Mouse (Mus musculus) gastrocnemius, adult 2 months (tissue): ENCODE data around the gene Phf23. TPM values are rescaled to one million over a fixed set of nuclear protein-coding genes. Genes with fewer than 3 reads are reported as not detected.
A peak's percentile ranks its signal among the peaks of the same experiment; 100 is the strongest.

Experiments
- DNase-seq: peaks from one replicate; pipeline ENCODE4 v3.0.0; 2022
- H3K27ac ChIP-seq: fragments of 200-600 bp; 2 replicates; pipeline ENCODE4 v1.8.1; 2022; ENCODE audit warnings: mild to moderate bottlenecking
- H3K4me3 ChIP-seq: fragments of 200-600 bp; 2 replicates; pipeline ENCODE4 v1.8.1; 2022; ENCODE audit warnings: mild to moderate bottlenecking, moderate library complexity
- CTCF ChIP-seq: fragments of 200-600 bp; IDR thresholded peaks from 2 replicates; pipeline ENCODE4 v1.8.1; 2022; ENCODE audit warnings: antibody characterized with exemption, mild to moderate bottlenecking, moderate library complexity
- intact Hi-C: fragments of 180-260 bp; cut with DNase I; formaldehyde crosslinking; loops from one replicate; pipeline ENCODE4 v1.15.1; 2025
- total RNA-seq, 2 experiments: library from RNA; stranded (reverse); gene quantifications; 2 replicates each; pipeline ENCODE4 v1.2.3; 2021

The Phf23 gene
- total RNA-seq, 2 experiments from 2014 or later = 19.2 to 21.8 TPM

DNA sequence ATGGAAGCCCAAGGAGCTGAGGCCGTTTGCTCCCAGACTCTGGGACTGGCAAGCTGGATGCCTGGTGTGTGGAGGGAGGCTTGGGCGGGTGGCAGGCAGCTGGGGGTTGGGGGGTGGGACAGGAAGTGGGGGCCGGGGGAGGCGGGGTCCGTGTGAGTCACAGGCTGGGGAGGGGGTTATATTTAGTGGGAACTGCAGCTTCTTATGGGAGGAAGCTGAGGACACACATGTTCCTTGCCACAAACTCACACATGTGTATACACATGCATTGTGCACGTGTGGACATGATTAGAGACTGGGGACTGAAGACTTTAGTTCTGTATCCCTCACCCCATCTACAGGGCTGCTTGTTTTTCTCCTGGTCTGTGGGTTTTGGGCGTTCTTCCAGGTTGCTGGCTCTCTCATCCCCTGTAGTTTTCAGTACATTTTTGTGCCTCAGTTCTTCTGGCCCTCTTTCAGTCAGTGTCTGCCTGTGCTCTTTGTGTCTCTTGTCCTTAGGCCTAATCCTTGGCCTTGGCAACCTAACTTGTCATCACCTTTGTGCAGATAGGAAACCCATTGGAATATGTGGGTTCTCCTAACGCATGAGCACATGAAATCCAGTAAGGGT lies 24.6 kb downstream of the Phf23 start:
- TF ChIP-seq CTCF = no peak
- Histone ChIP-seq H3K27ac (peak overlapping the region; percentile 79), H3K4me3 (peak overlapping the region; percentile 72; the same call in 1 of the 2 replicates)
- no peak for DNase-seq
- intact Hi-C loops = no loop called here

DNA sequence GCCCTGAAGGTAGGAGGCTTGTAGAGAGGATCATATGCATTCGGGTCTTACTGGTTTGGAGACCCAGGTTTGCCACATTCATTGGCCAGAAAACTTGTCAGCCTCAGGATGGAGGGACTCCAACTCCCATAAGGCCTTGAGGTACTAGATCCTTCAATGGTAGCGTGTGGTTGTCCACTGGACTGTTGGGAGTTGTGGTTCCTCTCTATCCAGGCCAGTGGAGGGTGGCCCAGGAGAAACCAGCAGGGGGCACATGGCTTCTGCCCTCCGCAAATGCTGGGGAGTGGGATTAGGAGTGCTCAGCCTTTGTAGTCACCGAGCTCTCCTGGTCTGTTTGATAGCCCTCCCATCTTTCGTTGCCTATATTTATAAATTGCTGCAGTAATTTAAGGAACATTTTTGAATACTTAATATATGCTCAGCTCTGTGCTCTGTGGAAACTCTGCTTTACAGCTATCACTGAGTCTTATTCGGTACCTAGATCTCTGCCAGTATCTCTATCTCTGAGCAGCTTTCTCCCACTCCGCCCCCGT lies 25.2 kb downstream of the Phf23 start:
- TF ChIP-seq CTCF = peak; percentile 78
- H3K4me3 ChIP-seq = peak overlapping the region; percentile 72
- peak; percentile 83 for DNase-seq
- peak overlapping the region; percentile 86 for H3K27ac ChIP-seq
- intact Hi-C loops = no loop called here

- intact Hi-C loops = no loop called here
- H3K27ac ChIP-seq = peak overlapping the region; percentile 86
Observed at GRCm38 (mm10) chr11:70021264-70022132, 25.9 kb downstream of the Phf23 start.

DNA sequence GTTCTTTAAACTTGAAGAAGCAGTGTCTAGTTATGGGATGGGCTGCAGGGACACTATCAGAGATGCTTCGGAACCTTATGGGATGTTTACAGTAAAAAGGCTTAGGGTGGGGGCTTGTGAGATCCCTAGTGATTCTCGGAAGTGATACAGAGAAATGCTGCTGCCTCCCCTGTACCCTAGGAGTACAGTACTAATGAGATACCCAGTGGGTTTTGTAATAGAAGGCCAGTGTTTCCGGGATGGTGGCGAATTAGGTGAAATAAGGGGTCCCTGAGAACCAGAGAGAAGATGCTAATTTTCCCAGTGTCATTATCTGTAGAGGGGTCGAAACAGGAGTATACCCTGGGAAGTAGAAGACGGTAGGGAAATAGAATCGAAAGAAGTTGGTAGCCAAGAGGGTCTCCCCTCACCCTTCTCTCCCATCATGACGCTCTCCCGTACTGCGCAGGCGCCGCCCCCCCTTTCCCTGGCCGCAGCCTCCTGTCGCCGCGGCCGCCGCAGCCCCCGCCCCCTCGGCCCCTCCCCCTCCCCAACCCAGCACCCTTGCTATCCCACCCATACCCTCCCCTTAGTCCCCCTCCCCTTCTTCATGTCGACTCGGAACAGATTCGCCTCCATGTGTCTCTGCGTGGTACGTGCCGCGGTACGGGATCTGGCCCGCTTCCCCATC lies 28.0 kb downstream of the Phf23 start:
- TF ChIP-seq CTCF = no peak
- peak; percentile 49 for DNase-seq
- intact Hi-C loops = no loop called here
- peak overlapping the region; percentile 10; the same call in 1 of the 2 replicates for H3K27ac ChIP-seq
- H3K4me3 ChIP-seq = peak overlapping the region; percentile 62

More at GRCm38 (mm10) chr11:70021264-70022132, 25.9 kb downstream of the Phf23 start:
- TF ChIP-seq CTCF = no peak
- peak overlapping the region; percentile 72 for H3K4me3 ChIP-seq
- peak; percentile 98 for DNase-seq

DNA sequence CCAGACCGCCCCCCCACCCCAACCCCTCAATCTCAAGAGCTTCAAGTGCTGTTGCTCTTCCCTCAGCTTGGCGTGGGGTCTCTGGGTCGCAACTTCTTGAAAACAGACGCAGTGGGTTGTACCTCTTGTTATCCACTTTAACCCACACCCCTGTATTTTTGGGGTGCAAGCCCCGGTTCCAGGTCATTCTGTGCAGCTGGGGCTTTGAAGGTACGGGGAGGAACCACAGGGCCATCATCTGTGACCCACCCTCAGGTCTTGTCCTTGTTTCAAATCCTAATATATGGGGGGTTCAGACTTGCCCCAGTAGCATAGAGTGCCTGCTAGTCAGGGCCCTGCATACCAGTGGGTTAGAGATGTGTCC lies 28.6 kb downstream of the Phf23 start:
- no peak for DNase-seq
- H3K27ac ChIP-seq = no peak overlapping the region; the same call in 1 of the 2 replicates
- no peak for TF ChIP-seq CTCF
- H3K4me3 ChIP-seq = peak overlapping the region; percentile 62
- intact Hi-C loops = no loop called here

GRCm38 (mm10) chr11:70026689-70027088 lies 31.1 kb downstream of the Phf23 start:
- peak overlapping the region; percentile 82 for H3K27ac ChIP-seq

GRCm38 (mm10) chr11:70027397-70027796 lies 31.8 kb downstream of the Phf23 start:
- DNase-seq = peak; percentile 62
- TF ChIP-seq CTCF = no peak
- Histone ChIP-seq H3K4me3 (peak overlapping the region; percentile 69), H3K27ac (peak overlapping the region; percentile 82)
- intact Hi-C loops = no loop called here

More at GRCm38 (mm10) chr11:70026689-70027088, 31.1 kb downstream of the Phf23 start:
- DNase-seq = peak; percentile 80
- TF ChIP-seq CTCF = no peak
- peak overlapping the region; percentile 69 for H3K4me3 ChIP-seq
- intact Hi-C loops = no loop called here

- intact Hi-C loops = no loop called here
- no peak for TF ChIP-seq CTCF
- peak overlapping the region; percentile 69 for H3K4me3 ChIP-seq
- DNase-seq = peak; percentile 51
- H3K27ac ChIP-seq = peak overlapping the region; percentile 82
Observed at GRCm38 (mm10) chr11:70028401-70029129, 33.0 kb downstream of the Phf23 start.

DNA sequence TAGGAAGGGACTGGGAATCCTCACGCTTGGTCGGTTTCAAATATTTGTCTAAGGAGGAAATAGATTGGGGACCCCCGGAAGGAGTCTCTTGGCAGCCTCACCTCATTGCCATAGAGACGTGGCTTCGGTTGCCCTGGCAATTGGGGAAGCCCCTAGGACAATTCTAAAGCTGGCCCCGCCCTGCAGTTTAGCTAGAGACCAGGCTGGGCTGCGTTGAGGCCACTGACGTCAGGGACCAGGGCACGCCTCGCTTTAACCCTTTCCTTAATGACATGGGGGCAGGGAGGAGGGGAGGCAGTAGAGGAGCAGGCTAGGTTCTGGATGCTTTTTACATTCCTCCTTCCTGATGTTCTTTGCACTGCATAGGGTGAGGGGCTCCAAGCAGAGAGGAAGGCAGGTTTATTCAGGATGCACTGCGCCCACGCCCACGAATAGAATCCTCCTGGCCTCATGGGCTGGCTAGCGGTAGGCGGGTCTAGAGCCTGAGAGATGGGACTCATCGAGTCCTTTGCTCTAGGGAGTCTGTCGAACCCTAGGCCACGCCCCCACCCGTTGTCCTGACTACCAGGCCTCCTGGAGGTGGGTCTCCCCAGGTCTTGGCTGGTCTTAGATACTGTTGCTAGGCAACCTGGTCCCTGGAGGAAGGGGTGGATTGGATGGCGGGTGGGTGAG lies 33.7 kb downstream of the Phf23 start:
- peak; percentile 89 for DNase-seq
- Histone ChIP-seq H3K27ac (peak overlapping the region; percentile 82), H3K4me3 (peak overlapping the region; percentile 69)
- intact Hi-C loops = no loop called here
- TF ChIP-seq CTCF = no peak

- no peak for TF ChIP-seq CTCF
- Histone ChIP-seq H3K27ac (peak overlapping the region; percentile 82), H3K4me3 (peak overlapping the region; percentile 69)
- no peak for DNase-seq
- intact Hi-C loops = no loop called here
Observed at GRCm38 (mm10) chr11:70029829-70030550, 34.4 kb downstream of the Phf23 start.

DNA sequence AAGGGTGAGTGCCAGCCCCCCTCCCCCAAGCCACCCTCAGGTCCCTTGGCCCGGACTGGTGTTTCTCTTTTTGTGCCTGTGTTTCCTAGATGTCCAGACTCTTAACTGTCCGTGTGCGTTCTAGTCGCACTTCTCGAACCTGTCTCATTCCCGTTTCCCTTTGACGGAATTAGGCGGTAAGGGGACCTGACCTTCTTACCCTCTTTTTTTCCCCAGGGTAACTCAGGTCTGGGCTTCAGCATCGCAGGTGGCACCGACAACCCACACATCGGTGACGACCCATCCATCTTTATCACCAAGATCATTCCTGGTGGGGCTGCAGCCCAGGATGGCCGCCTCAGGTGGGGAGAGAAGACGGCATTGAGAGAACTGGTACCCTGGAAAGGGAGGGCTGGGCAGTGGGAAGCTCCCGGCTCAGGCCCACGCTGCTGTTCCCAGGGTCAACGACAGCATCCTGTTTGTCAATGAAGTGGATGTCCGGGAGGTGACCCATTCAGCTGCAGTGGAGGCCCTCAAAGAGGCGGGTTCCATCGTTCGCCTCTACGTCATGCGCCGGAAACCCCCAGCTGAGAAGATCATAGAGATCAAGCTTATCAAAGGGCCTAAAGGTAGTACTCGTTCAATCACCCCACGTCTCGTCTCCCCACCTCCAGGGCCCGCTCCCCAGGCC lies 35.2 kb downstream of the Phf23 start:
- DNase-seq = no peak
- TF ChIP-seq CTCF = no peak
- intact Hi-C loops = no loop called here
- no peak overlapping the region for H3K4me3 ChIP-seq
- H3K27ac ChIP-seq = no peak overlapping the region
